Mouse (Mus musculus) megakaryocyte, embryonic 14.5 days (primary cell): Measurements from ENCODE around the gene Zyg11b.

Experiments
- FLI1 ChIP-seq: IDR thresholded peaks from 2 replicates; pipeline ENCODE4 v1.6.1; 2012; ENCODE audit warnings: low read length, inconsistent platforms, mixed read lengths
- GATA1 ChIP-seq: IDR thresholded peaks from 3 replicates; pipeline ENCODE4 v1.6.1; 2012; ENCODE audit warnings: mixed read lengths, low read length, inconsistent platforms, borderline replicate concordance

GRCm38 (mm10) chr4:108317656-108318605 lies 17.0 kb upstream of the Zyg11b start:
- TF ChIP-seq GATA1 (no peak), FLI1 (no peak)
